Mouse (Mus musculus): ENCODE measurements at regions not wholly inside any gene's neighbourhood (a gene's known extent, or its start where the extent isn't known, plus 50 kb on each side); places are given as distances from the start of the nearest gene placed in this dataset.

- no peak for DNase-seq (ENCODE audit: low spot score in 2 of 2)
Observed at GRCm38 (mm10) chr15:6183627-6184026, 116.0 kb upstream of the Dab2 start.

- no peak for DNase-seq (ENCODE audit: low spot score in 2 of 2)
Observed at GRCm38 (mm10) chr15:6191845-6192244, 107.7 kb upstream of the Dab2 start.

GRCm38 (mm10) chr15:6207239-6207638 lies 92.3 kb upstream of the Dab2 start:
- no peak for DNase-seq (ENCODE audit: low spot score in 2 of 2)

GRCm38 (mm10) chr15:6209301-6209700 lies 90.3 kb upstream of the Dab2 start:
- DNase-seq (ENCODE audit: low spot score in 2 of 2), result no peak

GRCm38 (mm10) chr15:6218087-6218486 lies 81.5 kb upstream of the Dab2 start:
- no peak for DNase-seq (ENCODE audit: low spot score in 2 of 2)

GRCm38 (mm10) chr15:6225227-6225626 lies 74.4 kb upstream of the Dab2 start:
- DNase-seq (ENCODE audit: low spot score in 2 of 2), result no peak

- no peak for DNase-seq (ENCODE audit: low spot score in 2 of 2)
Observed at GRCm38 (mm10) chr15:6230618-6231017, 69.0 kb upstream of the Dab2 start.

GRCm38 (mm10) chr15:6231308-6232103 lies 68.1 kb upstream of the Dab2 start:
- peak in 1 of 2 experiments; percentile 3 for DNase-seq (ENCODE audit: low spot score in 2 of 2)

GRCm38 (mm10) chr15:6233621-6234020 lies 66.0 kb upstream of the Dab2 start:
- DNase-seq (ENCODE audit: low spot score in 2 of 2), result no peak

GRCm38 (mm10) chr15:6236583-6236982 lies 63.0 kb upstream of the Dab2 start:
- DNase-seq (ENCODE audit: low spot score in 2 of 2), result no peak

GRCm38 (mm10) chr15:6237726-6238125 lies 61.9 kb upstream of the Dab2 start:
- no peak for DNase-seq (ENCODE audit: low spot score in 2 of 2)

- peak; percentile 41 for DNase-seq (ENCODE audit: low spot score in 2 of 2)
Observed at GRCm38 (mm10) chr15:6238133-6238532, 61.5 kb upstream of the Dab2 start.

- no peak for DNase-seq (ENCODE audit: low spot score in 2 of 2)
Observed at GRCm38 (mm10) chr15:6238755-6239154, 60.8 kb upstream of the Dab2 start.

GRCm38 (mm10) chr15:6242132-6242531 lies 57.5 kb upstream of the Dab2 start:
- no peak for DNase-seq (ENCODE audit: low spot score in 2 of 2)

GRCm38 (mm10) chr15:6244401-6244800 lies 55.2 kb upstream of the Dab2 start:
- no peak for DNase-seq (ENCODE audit: low spot score in 2 of 2)

GRCm38 (mm10) chr15:6245950-6246894 lies 53.4 kb upstream of the Dab2 start:
- DNase-seq (ENCODE audit: low spot score in 2 of 2), result no peak

- no peak for DNase-seq (ENCODE audit: low spot score in 2 of 2)
Observed at GRCm38 (mm10) chr15:6248470-6248869, 51.1 kb upstream of the Dab2 start.

All from right cerebral cortex, postnatal 36 days (tissue).